Mouse (Mus musculus) Patski (cell line): ENCODE results near the gene Arl3. TPM values are rescaled to one million over a fixed set of nuclear protein-coding genes. Genes with fewer than 3 reads are reported as not detected.

Experiments
- ATAC-seq: fragments of 100-300 bp; one replicate; pipeline ENCODE4 v1.8.0; 2021
- CTCF ChIA-PET: fragments of 350-600 bp; sonication (Branson Sonifier 250); formaldehyde crosslinking; loops from one replicate; lab custom pipeline; 2022; ENCODE audit warnings: inconsistent platforms; lab: Charles Lee
- POLR2A ChIA-PET: fragments of 350-600 bp; sonication (Branson Sonifier 250); formaldehyde crosslinking; loops from one replicate; lab custom pipeline; 2022; ENCODE audit warnings: antibody characterized with exemption, inconsistent platforms; lab: Charles Lee
- DNase-seq: peaks from one replicate; pipeline ENCODE4 v3.0.0-alpha.2; 2011; ENCODE audit warnings: low read depth, low spot score
- H3K27me3 ChIP-seq: fragments of 371-371 bp; one replicate; pipeline ENCODE4 v1.5.1; 2021
- CTCF ChIP-seq: fragments of 100-300 bp; IDR thresholded peaks from one replicate; pipeline ENCODE4 v1.5.1; 2021
- in situ Hi-C: fragments of 300-500 bp; cut with MboI; formaldehyde crosslinking; loops from 3 replicates; pipeline ENCODE4 v1.11.1; 2018; ENCODE audit warnings: low pct_unique_long_range_greater_than_20kb, mixed read lengths
- polyA plus RNA-seq: library from polyadenylated mRNA; unstranded; gene quantifications from one replicate; pipeline ENCODE4 v1.2.3, GENCODE M21; 2021

The Arl3 gene
- polyA plus RNA-seq, 1 experiment from 2014 or later: 187 TPM

DNA sequence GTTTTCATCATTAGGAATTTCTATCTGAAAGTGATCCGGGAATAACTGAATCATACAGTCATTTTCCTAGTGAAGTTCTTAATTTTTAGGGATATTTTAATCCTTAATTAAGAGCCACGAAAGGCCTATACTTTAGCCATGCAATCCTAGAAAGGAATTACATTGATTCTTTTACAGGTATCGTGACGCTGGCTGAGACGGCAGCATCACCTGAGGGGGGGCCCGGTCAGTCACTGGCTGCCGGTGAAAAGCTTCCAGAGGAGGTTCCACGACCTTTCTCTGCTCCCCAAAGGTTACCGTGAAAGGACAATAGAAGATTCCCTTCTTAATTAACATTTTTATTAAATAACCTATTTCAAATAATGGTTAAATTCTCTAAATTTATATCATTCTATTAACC, 35.6 kb downstream of the Arl3 start:
- no peak for TF ChIP-seq CTCF
- POLR2A ChIA-PET: interaction anchor here (1.0 to 1.9 kb wide), 2 partner anchors 35 to 37 kb away, joined by 3 to 9 read pairs; partner anchors contain the start of gene Trim8
- no peaks in the 10 kb centered on the region for H3K27me3 ChIP-seq
- ATAC-seq (no peak), DNase-seq (no peak)
- CTCF ChIA-PET: interaction anchor here (2.0 kb wide), 1 partner anchor 34 kb away, joined by 5 read pairs; no protein-coding TSS in a partner anchor
- in situ Hi-C loops: loop anchor here (5.0 kb wide), 1 partner anchor 35 kb away; the partner anchor contains the start of gene Trim8

DNA sequence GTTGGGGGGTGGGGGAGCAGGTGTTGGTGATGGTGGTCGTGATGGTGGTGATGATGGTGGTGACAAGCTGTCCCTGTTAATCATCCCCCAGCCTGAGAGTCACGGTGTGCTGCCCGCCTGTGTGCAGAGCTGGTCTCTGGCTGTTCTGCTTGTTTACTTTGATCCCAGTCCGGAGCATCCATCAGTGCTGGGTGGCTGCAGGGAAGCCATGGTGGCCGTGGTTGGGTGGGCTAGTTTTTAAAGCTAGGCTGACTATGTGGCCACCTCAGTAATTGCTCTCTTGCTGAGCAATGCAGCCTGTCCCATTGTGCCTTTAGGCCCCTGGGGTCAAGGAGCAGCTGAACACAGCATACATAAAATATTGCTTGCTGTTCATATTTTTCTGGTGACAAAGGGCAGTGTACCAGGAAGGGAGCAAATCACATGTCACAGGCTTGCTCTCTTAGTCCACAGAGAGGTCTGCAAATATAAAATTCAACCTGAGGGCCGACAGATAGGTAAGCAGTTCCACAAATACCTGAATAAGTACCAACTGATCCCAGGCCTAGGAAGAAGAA, 38.4 kb downstream of the Arl3 start:
- ATAC-seq (no peak), DNase-seq (no peak)
- ChIA-PET CTCF (interaction anchor here (0.7 to 8.9 kb wide), 4 partner anchors 9 to 138 kb away, joined by 4 to 73 read pairs (median 6); partner anchors contain the start of genes Sufu and Trim8), POLR2A (interaction anchor here (0.9 to 16.1 kb wide), 2 partner anchors 28 to 31 kb away, joined by 3 to 388 read pairs; partner anchors contain the start of gene Trim8)
- in situ Hi-C loops: loop anchor here (5.0 kb wide), 2 partner anchors 32 to 137 kb away; partner anchors contain the start of genes Actr1a, Sufu and Trim8
- no peaks in the 10 kb centered on the region for H3K27me3 ChIP-seq
- TF ChIP-seq CTCF: no peak

DNA sequence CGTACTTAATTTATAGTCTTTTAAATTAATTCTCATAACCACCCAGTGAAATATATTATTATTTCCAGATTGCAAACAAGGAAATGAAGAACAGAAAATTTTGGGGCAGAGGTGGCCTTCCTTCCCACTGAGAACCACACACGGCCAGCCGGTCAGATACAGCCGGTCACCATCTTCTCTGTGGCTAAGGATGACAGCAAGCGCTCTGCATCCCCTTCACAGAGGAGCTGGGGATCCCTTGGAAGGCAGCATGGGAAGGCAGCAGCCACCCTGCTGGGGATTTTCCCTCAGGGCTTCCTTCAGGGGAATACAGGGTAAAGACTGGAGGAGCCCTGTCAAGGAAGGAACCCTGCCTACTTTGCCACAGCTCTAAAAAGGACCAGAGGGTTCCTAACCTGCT, 39.5 kb downstream of the Arl3 start:
- CTCF ChIA-PET: interaction anchor here (0.9 to 8.9 kb wide), 5 partner anchors 10 to 137 kb away, joined by 3 to 73 read pairs (median 6); partner anchors contain the start of genes Sufu and Trim8
- in situ Hi-C loops: loop anchor here (5.0 kb wide), 1 partner anchor 136 kb away; the partner anchor contains the start of genes Actr1a and Sufu
- no peak for ATAC-seq
- POLR2A ChIA-PET: interaction anchor here (16.1 kb wide), 1 partner anchor 27 kb away, joined by 388 read pairs; the partner anchor contains the start of gene Trim8
- TF ChIP-seq CTCF: no peak
- DNase-seq: no peak
- no peaks in the 10 kb centered on the region for H3K27me3 ChIP-seq

DNA sequence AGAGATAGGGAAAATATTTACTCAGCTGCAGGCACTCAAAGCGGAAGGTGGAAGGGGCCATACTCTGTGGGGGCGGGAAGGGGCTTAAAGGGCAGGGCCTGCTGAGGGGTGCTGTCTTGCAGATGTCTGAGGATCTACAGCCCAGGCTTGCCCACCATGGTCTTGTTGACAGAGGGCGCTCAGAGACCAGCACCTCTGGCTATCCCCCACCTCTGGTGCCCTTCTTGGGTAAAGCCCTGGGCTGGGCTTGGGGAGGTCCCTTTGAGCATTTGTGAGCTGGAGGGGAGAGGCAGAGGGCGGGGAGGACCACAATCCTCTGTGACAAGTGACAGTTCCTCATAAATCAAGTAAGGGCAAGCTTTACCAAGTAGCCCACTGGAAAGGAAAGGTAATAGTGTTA, 39.9 kb downstream of the Arl3 start:
- in situ Hi-C loops: loop anchor here (5.0 kb wide), 1 partner anchor 136 kb away; the partner anchor contains the start of genes Actr1a and Sufu
- ATAC-seq: no peak
- no peaks in the 10 kb centered on the region for H3K27me3 ChIP-seq
- ChIA-PET CTCF (interaction anchor here (0.9 to 8.9 kb wide), 7 partner anchors 8 to 137 kb away, joined by 3 to 73 read pairs (median 6); partner anchors contain the start of genes Sufu and Trim8), POLR2A (interaction anchor here (1.2 to 16.1 kb wide), 2 partner anchors 10 to 27 kb away, joined by 4 to 388 read pairs; partner anchors contain the start of gene Trim8)
- TF ChIP-seq CTCF: no peak
- no peak for DNase-seq

DNA sequence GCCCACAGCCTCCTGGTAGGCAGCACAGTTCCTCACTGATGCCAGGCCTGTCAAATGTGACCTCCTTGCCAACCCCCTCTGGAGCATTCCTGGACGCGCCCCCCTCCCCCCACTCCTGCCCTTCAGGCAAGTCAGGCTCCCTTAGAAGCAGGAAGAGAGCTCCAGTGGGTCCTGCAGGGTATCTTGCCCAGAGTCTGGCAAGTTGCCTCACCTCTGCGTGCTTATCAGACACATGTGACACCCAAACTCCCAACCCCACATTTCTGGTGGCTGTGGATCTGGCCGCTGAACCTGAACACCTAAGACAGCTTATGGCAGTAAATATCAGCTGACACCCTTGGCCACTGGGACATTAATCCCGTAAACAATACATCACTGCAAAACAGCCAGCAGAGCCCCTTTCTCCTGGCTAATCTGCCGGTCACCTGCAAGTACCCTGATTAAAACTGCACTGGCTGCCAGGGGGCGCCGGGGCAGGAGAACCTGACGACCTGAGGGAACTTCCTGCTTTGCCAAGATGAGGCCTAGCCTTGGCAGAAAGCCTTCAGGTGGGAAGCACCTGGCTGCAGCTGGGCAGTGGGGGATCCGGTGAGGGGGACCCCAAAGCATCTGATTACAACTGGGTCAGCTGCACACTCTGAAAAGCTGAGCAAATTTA, 40.8 kb downstream of the Arl3 start:
- ChIA-PET POLR2A (interaction anchor here (1.0 to 16.1 kb wide), 5 partner anchors 9 to 49 kb away, joined by 4 to 388 read pairs (median 5); partner anchors contain the start of gene Trim8), CTCF (interaction anchor here (1.3 to 8.9 kb wide), 4 partner anchors 9 to 76 kb away, joined by 3 to 73 read pairs (median 6); partner anchors contain the start of gene Trim8)
- H3K27me3 ChIP-seq: no peaks in the 10 kb centered on the region
- no peak for TF ChIP-seq CTCF
- DNase-seq (no peak), ATAC-seq (peak; percentile 51)
- in situ Hi-C loops: loop anchor here (5.0 kb wide), 1 partner anchor 135 kb away; the partner anchor contains the start of genes Actr1a and Sufu

DNA sequence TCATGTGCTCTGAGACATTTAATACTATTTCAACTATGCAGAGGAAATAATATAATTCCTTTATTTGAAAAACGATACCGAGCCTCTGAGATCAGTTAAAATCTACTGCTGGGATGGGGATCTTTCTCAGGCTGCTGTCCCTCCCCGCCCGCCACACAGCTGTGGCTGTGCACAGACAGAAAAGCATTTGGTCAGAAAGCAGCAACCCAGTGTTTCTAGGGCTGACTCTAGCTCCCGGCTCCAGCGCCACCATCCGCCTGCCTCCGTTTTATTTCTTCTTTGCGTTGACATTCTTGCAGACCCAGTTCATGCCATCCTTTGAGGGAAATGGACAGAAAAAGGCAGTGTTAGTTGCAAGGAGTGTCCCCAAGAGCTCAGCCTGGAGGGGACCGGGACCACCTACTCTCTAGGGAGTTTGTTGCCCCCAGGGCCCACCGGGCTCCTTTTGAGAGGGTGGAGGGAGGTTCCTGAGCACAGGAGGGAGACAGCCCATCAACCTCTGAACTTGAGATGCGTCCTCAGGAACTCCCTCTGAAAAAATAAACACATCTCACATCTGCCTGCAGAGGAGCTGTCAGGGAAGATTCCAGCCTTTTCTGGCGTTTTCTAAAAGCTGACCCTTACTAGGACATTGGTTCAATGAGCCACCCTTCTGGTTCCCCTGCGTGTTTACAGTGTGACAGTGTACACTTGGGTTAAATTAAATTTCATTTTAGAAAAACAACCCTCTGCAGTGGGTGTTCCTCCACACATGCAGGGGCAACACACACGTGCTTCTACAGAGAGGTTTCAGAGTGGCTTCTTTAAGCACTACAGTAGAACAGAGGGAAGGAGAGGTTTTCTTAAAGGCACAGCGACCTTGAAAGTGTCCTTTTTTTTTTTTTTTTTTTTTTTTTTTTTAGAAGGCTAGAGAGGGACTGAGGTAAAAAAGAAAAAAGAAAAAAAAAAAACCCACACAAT, 41.6 kb downstream of the Arl3 start:
- ChIA-PET CTCF (interaction anchor here (0.9 to 8.9 kb wide), 6 partner anchors 10 to 126 kb away, joined by 3 to 73 read pairs (median 6); partner anchors contain the start of gene Trim8), POLR2A (interaction anchor here (0.9 to 16.1 kb wide), 6 partner anchors 12 to 140 kb away, joined by 3 to 388 read pairs (median 4); partner anchors contain the start of gene Trim8)
- TF ChIP-seq CTCF: no peak
- DNase-seq: no peak
- in situ Hi-C loops: loop anchor here (5.0 kb wide), 1 partner anchor 134 kb away; the partner anchor contains the start of genes Actr1a and Sufu
- ATAC-seq: peak; percentile 3
- no peaks in the 10 kb centered on the region for H3K27me3 ChIP-seq

DNA sequence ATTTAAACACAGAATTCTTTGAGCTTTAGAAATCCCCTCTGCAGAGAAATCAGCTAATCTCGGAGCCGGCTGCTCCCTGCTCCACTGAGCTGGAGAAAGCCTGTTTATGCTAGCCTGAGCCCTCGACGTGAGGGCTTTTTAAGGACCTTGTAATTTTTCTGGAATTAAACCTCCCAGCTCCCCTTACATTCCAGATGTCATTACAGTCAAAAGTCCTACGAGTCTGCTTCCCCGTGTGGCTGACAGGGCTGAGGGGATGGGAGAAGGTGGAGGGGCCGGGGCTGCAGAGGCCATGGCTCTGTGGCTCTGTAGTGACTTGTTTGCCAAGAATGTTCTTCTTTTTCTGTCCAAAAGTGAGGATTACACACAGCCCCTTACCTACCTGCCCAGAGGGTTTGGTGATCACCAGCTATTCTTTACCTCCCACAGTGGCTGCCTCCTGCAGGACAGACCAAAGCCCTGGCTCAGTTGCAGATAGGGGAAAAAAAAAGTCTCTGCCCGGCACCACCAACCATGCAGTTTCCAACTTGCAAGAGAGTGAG, 42.5 kb downstream of the Arl3 start:
- no peaks in the 10 kb centered on the region for H3K27me3 ChIP-seq
- ChIA-PET CTCF (interaction anchor here (0.9 to 8.9 kb wide), 6 partner anchors 12 to 125 kb away, joined by 3 to 73 read pairs (median 4); partner anchors contain the start of gene Trim8), POLR2A (interaction anchor here (0.8 to 16.1 kb wide), 8 partner anchors 13 to 139 kb away, joined by 3 to 388 read pairs (median 4); partner anchors contain the start of genes Actr1a, Sufu, Trim8 and Wbp1l)
- DNase-seq (peak; percentile 74), ATAC-seq (peak; percentile 40)
- no peak for TF ChIP-seq CTCF
- in situ Hi-C loops: loop anchor here (5.0 kb wide), 1 partner anchor 133 kb away; the partner anchor contains the start of genes Actr1a and Sufu

DNA sequence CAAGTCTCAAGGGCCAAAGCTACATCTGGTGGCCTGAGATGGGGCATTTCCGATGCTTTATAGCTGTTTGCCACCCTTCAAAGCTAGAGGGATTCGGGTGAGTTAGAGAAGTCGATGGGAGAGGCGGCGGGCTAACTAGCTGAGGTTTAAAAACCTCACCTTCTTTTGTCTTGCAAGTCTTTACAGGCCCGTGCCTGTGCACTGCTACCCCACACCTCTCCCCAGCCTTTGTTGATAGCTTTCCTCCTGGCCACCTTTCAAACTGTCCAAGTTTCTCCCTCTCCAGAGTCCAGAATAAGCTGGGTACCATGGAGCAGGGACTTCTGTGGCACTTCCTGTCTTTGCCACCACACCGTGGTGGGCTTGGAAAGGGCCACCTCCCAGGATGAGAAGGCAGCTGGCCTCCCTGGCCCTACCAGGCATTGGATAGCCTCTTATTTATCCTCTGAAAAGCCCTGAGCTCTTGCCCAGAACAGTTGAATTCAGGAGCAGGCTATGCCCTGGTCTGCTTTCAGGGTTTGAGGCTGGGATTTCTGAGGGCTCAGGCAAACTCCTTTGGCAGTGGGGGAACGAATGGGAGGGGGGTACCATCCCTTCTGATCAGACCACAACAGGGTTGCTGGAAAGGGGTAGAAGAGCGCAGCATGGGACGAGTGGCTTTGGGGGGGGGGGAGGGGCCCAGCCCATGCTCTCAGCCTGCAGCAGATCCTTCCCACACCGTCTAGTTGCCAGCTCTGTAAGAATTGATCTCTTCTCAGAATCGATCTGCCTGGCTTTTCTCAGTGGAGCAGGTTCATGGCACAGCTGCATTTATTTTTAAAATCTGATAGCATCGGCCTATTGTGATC, 43.2 kb downstream of the Arl3 start:
- DNase-seq (no peak), ATAC-seq (no peak)
- CTCF ChIA-PET: interaction anchor here (0.9 to 8.9 kb wide), 6 partner anchors 11 to 46 kb away, joined by 3 to 73 read pairs (median 4); partner anchors contain the start of gene Trim8
- no peaks in the 10 kb centered on the region for H3K27me3 ChIP-seq
- POLR2A ChIA-PET: interaction anchor here (0.8 to 16.1 kb wide), 5 partner anchors 11 to 135 kb away, joined by 3 to 388 read pairs (median 5); partner anchors contain the start of genes Actr1a, Sufu, Trim8 and Wbp1l
- in situ Hi-C loops: loop anchor here (5.0 kb wide), 1 partner anchor 133 kb away; the partner anchor contains the start of genes Actr1a and Sufu
- no peak for TF ChIP-seq CTCF
